Mouse (Mus musculus) subcutaneous adipose tissue, adult 2 months (tissue): ENCODE results near the gene Gne. TPM values are rescaled to one million over a fixed set of nuclear protein-coding genes. Genes with fewer than 3 reads are reported as not detected.

Experiments used
- polyA plus RNA-seq: library from polyadenylated mRNA; depleted of rRNA; stranded (reverse); fragments of >200 nt; gene quantifications from 2 replicates; pipeline ENCODE4 v1.2.3, GENCODE M21; 2012; ENCODE audit warnings: low replicate concordance; rRNA removed

The Gne gene
- polyA plus RNA-seq: 27.7 and 29.1 TPM in 2 replicates

GRCm38 (mm10) chr4:44083945-44084344, at the start of gene Gne:
Gne (minus strand) TSS chr4:44084177.

GRCm38 (mm10) chr4:44004126-44004525, 79.9 kb downstream of the Gne start, which contains the start of gene Clta:
Clta (plus strand) TSS chr4:44004452.

Other genes with a start within 250 kb of the Gne start
- 0.04 TPM in 1 of 2 replicates, not detected in the other for gene Olfr157, start 244.0 kb downstream of the Gne start, polyA plus RNA-seq
- not detected in 2 replicates for gene Olfr155, start 232.6 kb downstream of the Gne start, polyA plus RNA-seq
- gene Reck, start 208.6 kb downstream of the Gne start, polyA plus RNA-seq: 8.0 and 33.4 TPM in 2 replicates
- 14.6 and 29.1 TPM in 2 replicates for gene Glipr2, start 126.8 kb downstream of the Gne start, polyA plus RNA-seq
- gene Ccin, start 100.7 kb downstream of the Gne start, polyA plus RNA-seq: 0.11 and 0.22 TPM in 2 replicates
- 139 and 199 TPM in 2 replicates for gene Clta, start 79.7 kb downstream of the Gne start, polyA plus RNA-seq
- gene Rnf38, start 149.6 kb upstream of the Gne start, polyA plus RNA-seq: 85.9 and 140 TPM in 2 replicates
- 0.24 and 4.0 TPM in 2 replicates for gene Melk, start 216.7 kb upstream of the Gne start, polyA plus RNA-seq